Mouse (Mus musculus) 3T3-L1 (cell line): Measurements from ENCODE around the gene Fga.

Experiments
- DNase-seq: peaks from one replicate; pipeline ENCODE4 v3.0.0-alpha.2; 2015; ENCODE audit warnings: low read depth, low spot score

The Fga gene

DNA sequence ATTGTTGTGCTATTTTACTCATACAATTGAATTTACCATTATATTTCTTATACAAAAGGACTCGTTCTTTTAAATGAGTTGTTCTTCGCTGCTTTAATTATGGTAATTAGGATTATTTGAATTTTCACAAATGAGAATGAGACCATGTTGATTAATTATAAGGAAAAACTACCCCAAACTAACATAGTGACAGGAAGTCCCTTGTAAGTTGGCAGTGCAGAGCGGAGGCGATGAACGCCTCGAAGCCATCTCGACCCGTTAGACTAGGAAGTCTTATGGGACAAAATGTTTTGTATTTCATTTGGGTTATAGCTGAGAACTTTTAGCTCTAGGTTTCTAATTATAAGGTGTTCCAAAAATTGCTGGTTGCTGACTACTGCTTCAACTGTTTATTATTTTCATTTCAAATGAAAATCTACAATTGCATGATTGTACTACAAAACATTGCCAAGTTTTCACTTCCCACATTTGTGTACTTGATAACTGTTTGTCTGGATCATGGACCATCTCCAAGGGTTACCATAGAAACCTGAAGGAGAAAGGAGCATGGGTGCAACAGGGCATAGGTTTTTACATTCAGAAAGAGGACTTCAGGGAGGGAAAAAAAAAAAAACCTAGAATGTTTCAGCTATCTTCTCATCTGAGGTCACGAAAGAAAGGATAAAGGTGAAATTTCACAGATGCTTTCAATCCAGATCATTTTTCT is 1.8 kb downstream of the Fga start:
- no peak for DNase-seq

DNA sequence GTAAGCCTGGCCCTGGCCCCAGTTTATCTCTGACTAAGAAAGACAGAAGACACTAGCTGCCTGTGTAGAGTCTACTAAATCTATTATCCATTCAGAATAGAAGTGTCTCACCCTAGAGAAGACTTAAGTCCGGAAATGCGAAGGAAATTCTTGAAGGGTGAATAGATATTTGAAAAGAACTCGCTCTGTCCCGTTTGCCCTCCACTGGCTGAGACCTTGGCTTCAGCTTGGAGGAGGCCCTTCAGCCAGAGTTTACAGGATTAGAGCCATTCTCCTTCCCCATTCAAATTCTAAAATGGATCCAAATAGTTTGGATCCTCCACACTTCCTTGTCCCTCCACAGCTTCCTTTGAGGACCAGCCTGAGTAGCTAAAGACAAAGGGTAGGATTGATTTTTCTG is 4.5 kb downstream of the Fga start:
- no peak for DNase-seq

DNA sequence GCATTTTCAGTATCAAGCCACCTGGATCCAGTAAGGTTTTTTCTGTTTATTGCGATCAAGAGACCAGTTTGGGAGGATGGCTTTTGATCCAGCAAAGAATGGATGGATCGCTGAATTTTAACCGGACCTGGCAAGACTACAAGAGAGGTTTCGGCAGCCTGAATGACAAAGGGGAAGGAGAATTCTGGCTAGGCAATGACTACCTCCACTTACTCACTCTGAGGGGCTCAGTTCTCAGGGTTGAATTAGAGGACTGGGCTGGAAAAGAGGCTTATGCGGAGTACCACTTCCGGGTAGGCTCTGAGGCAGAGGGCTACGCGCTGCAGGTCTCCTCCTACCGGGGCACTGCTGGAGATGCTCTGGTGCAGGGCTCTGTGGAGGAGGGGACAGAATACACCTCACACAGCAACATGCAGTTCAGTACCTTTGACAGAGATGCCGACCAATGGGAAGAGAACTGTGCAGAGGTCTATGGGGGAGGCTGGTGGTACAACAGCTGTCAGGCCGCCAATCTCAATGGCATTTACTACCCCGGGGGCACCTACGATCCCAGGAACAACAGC is 7.0 kb downstream of the Fga start:
- no peak for DNase-seq

DNA sequence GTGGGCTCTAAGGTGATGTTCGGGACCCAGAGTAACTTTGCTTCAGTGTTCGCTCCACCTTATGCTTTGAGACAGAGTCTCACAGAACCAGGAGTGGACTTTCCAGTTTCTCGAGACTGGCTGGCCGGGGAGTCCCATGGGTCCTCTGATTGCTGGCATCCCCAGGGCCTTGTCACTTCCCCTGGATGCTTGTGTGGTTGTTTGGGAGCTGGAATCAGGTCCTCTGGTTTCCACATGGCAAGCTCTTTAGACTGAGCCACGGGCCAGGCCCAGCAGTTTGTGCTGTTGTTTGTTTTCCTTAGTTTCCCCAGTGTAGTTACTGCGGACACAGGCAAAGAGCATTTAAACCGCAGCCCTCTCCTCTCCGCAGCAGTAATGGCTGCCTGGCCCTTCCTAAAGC is 7.9 kb downstream of the Fga start:
- DNase-seq = no peak

DNA sequence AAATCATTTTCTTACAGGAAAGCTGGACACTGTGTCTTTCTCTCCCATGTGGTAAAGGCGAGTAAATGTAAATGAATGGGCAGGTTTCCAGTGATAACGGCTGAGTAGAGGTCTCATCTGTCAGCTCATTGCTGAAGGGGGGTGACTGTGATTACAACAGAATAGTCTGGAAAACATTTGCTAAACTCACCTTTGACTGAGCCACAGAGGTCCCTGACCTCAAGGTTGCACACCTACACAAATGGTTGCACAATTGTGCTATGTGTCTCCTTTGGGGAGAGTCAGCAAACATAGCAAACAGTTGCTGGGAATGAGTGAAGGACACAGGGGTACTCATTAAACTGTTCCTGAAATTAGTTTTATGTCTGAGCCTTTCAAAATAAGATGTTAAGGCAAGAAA is 13.0 kb downstream of the Fga start:
- DNase-seq = no peak

DNA sequence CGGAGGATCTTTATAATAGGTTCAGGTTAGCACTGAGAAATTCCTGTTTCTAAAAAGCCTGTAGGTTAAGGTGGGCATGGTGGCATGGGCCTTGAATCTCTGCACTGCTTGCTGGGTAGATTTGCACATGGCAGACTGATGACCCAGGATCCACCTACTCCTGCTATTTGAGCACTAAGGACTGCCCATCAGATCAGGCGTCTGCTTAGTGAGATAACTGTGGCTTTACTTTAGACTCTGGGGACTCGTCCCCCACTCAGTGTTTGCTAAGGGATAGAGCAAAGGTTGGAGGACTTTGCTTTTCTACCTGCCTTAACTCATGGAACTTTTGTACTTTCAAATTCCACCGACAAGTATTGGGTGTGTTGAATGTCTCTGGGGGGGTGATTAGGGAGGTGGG is 13.8 kb downstream of the Fga start:
- DNase-seq = no peak

DNA sequence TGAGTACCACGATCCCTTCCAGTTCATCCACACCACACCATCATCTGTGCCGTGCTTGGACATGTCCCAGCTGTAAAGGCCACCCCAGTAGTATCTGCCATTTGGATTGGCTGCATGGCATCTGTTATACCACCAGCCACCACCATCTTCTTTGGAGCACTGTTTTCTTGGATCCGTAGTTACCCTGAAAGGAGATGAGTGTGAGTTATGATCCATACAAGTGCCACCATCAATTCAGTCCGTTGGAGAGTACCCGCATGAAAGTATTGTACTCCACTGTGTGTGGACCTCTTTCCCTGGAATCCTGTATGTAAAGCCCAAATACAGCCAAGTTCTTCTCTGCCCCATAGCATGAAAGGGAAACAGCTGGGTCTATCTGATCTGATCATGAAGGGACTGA is 16.6 kb downstream of the Fga start:
- no peak for DNase-seq

DNA sequence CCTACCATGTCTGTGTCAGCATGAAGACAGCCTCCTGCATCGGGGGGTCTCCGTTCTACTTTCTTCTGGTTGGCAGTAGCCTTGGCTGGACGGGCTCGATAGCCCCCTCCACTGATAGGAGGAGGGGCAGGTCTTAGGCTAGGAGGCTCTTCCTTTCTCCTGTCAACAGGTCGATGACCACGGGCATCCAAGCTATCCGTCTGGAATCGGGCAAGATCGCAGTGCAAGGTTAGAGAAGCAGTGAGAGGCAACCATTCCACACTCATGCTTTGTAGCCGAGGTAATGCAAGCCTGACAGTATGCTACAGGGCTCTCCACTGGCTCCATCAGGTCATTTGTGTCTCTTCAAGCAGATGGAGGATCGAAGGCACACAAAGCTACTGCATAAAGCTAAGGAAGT is 20.8 kb downstream of the Fga start:
- DNase-seq = no peak

DNA sequence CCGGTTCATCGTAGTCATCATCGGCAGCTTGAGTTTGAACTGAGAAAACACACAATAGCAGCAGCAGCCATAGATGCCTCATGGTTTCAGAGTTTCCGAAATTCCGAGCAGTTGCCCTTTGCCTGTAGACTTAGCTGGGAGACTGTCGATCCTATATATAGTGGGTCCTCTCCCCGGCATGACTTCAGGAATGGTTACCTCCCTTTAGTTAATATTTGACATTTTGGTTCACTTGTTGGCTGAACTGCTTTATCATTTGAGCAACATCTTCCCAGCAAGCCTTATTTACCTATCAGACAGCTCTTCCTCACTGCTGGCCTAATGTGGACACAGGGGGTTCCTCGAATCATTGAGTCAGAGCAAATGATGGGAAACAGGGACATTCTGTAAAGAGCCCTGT is 23.8 kb downstream of the Fga start, which contains the start of gene Fgb:
Gene Fgb, minus strand, starts transcription at position 184 of the 400 bp plus-strand sequence.
- DNase-seq = no peak

DNA sequence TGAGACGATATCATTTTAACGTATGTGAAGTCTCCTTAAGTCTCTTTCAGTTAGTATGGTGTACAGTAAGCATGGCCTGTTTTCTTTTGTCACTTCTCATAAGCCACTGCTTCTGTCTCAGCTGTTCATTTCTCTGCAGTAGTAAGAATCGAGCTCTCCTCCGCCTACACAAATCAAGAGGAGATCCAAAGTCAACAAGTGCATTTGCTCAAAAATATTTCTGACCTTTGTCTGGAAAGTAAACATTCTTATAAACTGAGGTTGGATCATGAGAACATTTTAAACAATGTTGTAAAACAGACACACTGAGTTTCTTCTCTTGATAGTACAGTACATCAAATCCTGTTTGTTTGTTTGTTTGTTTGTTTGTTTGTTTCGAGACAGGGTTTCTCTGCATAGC is 24.8 kb downstream of the Fga start:
- no peak for DNase-seq

DNA sequence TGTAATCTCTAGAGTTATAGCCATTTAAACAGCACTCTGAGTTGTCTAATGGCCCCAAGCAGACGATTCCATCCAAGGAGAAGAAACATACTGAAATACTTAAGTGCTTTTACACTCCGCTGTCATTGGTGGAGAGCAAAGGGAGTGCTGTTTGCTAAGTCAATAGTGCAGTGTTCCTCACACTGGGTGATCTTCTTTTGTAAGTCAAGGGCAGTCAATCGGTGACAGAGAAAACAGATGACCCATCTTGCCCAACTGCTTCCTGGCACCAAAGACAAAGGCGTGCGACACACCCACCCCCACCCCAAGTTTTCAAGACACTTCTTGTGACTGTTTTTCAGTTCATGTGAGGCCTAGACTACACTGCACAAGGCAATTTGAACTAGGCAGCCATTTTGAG is 26.2 kb downstream of the Fga start:
- DNase-seq = no peak

DNA sequence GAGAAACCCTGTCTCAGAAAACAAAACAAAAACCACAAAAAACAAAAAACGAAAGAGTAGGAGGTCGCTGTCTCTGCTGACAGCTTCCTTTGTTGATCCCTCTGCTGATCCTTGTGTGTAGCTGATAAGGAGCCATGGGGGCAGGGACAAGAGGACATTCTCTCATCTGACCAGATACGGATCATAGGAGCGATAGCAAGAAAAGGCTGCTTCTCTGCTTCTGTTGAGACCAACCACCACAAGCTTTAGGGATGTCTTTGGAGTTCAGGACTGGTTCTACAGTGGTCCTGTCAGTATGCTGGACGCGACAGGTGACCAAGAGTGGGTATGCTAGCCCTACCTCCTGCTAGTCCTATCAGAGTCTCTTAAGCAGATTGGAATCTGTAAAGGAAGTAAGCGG is 27.2 kb downstream of the Fga start:
- DNase-seq = no peak

DNA sequence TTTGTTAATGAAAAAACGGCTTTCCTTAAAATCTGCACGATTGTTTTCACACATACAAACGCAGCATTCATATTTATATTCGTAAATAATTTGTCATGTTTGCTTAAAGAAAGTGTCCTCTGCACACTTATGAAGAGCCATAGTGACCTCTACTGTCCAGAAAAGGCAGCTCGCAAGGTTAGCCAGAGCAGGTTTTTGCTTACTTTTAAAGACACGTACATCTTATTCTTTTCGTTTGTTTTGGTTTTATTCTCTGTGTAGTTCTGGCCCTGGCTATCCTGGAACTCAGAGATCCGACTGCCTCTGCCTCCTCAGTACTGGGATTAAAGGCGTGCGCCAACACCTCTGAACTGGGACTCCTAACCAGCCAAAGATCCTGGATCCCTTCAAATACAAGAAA is 27.9 kb downstream of the Fga start:
- peak; percentile 80 for DNase-seq

DNA sequence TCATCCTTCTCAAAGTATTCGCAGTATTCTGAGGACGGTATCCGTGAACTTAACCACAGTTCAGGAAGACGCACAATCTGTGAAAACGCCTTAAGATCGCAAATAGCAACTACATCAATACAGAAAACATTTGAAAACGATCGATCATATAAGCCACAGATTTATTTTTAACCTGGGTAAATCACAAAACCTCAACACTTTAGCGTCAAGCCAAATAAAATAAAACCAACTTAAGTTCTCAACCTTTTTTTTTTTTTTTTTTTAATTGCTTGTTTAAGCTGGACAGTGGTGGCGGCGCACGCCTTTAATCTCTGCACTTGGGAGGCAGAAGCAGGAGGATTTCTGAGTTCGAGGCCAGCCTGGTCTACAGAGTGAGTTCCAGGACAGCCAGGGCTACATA is 28.9 kb downstream of the Fga start:
- DNase-seq = no peak

DNA sequence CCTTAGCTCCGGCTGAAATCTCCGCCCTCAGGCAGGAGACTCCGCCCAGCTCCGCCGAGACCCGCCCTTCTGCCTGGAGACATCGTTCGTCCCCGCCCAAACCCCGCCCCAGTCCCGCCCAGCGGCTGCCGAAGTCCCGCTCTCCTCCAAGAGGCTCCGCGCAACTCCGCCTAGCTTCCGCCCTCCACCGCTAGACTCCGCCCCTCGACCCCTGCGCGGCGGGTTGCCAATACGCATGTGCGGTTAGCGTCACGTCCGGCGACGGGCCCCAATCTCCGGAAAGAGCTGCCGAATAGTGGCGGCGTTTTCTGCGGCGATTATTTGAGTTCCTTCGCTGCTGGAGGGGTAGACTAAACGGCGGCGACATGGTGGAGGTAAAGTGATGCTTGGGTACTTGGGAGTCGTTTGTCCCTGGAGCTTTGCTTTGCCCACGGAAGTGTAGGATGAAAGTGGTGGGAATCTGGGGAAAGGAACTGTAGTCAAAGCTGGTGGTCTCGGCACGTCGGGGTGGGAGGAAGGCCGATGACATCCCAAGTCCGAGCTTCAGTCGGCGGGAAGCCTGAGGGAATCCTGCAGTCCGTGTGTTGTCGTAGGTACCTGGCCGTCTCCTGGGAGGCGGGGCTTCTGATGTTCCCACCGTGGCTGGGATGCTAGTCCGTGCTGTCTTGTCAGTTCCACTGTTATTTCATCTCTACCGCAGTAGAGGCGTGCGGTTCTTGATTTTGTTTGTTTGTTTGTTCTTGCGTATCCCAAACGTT is 29.6 kb downstream of the Fga start, which contains the start of gene Plrg1:
Gene Plrg1, plus strand, starts transcription at position 242 of the 758 bp plus-strand sequence.
- peak; percentile 96 for DNase-seq

DNA sequence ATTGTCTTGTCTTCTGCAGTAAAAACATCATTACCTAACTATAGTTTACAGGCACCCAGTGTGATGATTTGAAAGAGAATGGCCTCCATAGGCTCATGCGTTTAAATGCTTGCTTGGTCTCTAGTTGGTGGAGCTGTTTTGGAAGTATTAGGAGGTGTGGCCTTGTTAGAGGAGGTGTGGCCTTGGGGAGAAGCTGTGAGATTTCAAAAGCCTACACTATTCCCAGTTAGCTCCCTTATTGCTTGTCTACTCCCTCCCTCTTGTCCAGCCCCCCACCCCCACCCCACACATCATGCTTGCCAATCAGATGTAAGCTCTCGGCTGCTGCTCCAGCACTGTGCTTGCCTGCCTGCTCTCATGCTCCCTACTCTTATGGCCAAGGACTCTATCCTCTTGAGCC is 31.2 kb downstream of the Fga start:
- no peak for DNase-seq

DNA sequence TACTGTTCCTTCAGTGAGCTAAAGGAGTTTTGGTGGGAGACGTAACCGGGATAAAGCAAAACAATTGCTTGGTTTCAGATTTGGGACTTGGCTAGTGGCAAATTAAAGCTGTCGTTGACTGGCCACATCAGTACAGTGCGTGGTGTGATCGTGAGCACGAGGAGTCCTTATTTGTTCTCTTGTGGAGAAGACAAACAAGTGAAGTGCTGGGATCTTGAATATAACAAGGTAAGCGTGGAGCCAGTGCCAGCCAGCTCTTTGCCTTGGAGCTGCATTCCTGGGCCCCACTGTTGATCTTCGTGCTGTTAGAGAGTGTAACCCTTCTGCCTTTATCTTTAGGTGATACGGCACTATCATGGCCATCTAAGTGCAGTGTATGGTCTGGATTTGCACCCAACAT is 42.0 kb downstream of the Fga start:
- no peak for DNase-seq

DNA sequence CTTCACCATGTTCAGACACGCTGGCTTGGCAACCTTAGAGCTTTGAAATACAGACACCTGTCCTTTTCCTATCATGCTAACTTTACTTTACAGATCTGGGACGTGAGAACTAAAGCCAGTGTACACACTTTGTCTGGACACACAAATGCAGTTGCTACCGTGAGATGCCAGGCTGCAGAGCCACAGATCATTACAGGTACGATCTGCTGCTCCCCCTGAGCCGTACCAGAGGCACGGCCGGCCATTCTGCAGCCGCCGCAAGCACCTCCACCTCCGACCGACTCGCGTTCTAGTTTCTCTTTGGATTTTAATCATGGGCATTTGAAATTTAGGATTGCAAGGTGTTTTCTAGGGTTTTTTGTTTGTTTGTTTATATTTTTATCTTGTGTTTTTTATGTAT is 43.0 kb downstream of the Fga start:
- DNase-seq = no peak

DNA sequence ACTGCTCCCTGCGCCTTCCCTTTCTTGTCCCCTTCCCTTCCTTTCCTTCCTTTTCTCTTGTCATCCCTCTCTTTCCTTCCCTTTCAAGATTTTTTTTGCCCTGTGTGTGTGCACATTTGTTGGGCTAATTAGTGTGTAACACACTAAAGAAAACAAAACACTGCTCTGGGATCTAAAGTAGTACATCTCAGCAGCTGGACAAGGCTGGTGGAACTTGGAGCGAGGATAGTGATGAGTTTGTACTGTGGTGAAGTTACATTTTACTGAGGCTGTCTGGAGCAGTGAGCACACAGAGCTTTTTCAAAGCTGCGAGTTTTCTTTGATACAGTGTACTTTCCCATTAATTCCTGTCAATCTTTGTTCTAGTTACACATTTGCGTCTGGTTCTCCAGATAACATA is 44.4 kb downstream of the Fga start:
- no peak for DNase-seq

DNA sequence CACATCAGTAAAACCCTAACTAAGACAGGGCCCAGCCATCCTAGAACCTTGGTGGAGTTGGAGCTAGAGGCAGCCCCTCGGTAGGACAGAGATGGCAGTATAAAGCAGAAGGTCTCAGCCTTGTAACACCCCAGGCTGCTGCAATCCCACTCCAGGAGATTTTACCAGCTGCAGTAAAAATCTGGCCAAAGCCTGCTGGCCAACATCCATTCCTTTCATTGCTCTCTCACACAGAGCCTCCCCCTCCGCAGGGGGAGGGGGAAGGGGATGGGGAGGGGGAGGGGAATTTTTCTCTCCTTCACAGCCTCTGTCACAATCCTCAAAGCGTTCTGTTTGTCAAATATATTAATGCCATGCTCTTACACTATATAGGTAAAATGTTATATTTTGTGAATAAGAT is 50.7 kb downstream of the Fga start:
- no peak for DNase-seq

DNA sequence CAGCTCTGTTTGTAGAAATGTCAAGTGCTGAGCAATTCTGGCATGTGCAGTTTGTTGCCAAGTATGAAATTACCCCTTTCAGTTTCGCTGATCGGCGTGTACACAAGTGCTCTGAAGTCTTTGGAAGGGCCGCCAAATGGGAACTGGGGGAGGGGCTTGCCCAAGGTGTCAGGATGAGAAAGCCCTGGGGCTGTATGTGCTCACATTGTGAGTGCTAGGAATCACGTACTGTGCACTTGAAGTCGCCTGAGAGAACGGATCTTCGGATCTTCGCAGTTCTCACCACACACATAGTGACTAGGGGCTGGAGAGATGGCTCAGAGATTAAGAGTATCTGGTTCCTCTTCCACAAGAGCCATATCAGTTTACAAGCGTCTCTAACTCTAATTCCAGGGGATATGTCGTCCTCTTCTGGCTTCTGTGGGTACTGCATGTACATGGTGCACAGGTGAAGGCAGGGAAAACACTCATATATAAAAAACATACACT is 54.7 kb downstream of the Fga start:
- DNase-seq = peak; percentile 68
